Mouse (Mus musculus) C2C12 (cell line): Measurements from ENCODE around the gene Zbtb32.

Source experiments
- CEBPB ChIP-seq: IDR thresholded peaks from one replicate; pipeline ENCODE4 v1.6.1; 2011; ENCODE audit warnings: low read depth, mild to moderate bottlenecking, control low read depth, moderate library complexity
- CTCF ChIP-seq: IDR thresholded peaks from one replicate; pipeline ENCODE4 v1.5.1; 2011; ENCODE audit not compliant: control insufficient read depth, insufficient read depth, insufficient read length
- MAX ChIP-seq: IDR thresholded peaks from one replicate; pipeline ENCODE4 v1.6.1; 2011; ENCODE audit warnings: mild to moderate bottlenecking, control low read depth
- MYOD1 ChIP-seq: IDR thresholded peaks from one replicate; pipeline ENCODE4 v1.6.1; 2011; ENCODE audit warnings: low read depth; ENCODE audit not compliant: control insufficient read depth, insufficient read length
- USF1 ChIP-seq: IDR thresholded peaks from one replicate; pipeline ENCODE4 v1.6.1; 2011; ENCODE audit warnings: low read depth, mild to moderate bottlenecking, control low read depth, moderate library complexity

- TF ChIP-seq CTCF: no peak
- no peak for TF ChIP-seq USF1
- TF ChIP-seq CEBPB: no peak
- TF ChIP-seq MYOD1: no peak
- TF ChIP-seq MAX: no peak
These were observed 1.9 kb downstream of the Zbtb32 start for GRCm38 (mm10) chr7:30596811-30597210.
